Mouse (Mus musculus) lung, adult 10 weeks (tissue): ENCODE results near the gene Mrps35. TPM values are rescaled to one million over a fixed set of nuclear protein-coding genes. Genes with fewer than 3 reads are reported as not detected.

ENCODE experiments used
- polyA plus RNA-seq: library from polyadenylated mRNA; stranded (reverse); fragments of 350-450 nt; fragmentation: Illumina TruSeq; extraction: RNeasy Lipid Tissue Mini Kit (QIAGEN cat#74804); gene quantifications from one replicate; pipeline ENCODE4 v1.2.3, GENCODE M21; 2014; ENCODE audit warnings: low read depth, low replicate concordance; ENCODE audit not compliant: insufficient read depth

Gene Mrps35
- polyA plus RNA-seq, result 43.9 TPM

GRCm38 (mm10) chr6:147042291-147043290, at the start of gene Mrps35:
Gene Mrps35, plus strand, starts transcription at chr6:147042764.

GRCm38 (mm10) chr6:147032303-147032925, 10.2 kb upstream of the Mrps35 start, which contains the start of gene Rep15:
Gene Rep15, plus strand, starts transcription at chr6:147032584.

GRCm38 (mm10) chr6:147086594-147087225, 44.1 kb downstream of the Mrps35 start, which contains the start of gene Mansc4:
Gene Mansc4, minus strand, starts transcription at chr6:147087032.

GRCm38 (mm10) chr6:147091136-147092120, 48.9 kb downstream of the Mrps35 start, which contains the start of gene Klhl42:
Gene Klhl42, plus strand, starts transcription at chr6:147091379.

Other genes with a start within 250 kb of the Mrps35 start
- gene Arntl2, start 246.7 kb upstream of the Mrps35 start, polyA plus RNA-seq, result 0.34 TPM
- not detected for gene Smco2, start 192.7 kb upstream of the Mrps35 start, polyA plus RNA-seq
- gene Ppfibp1, start 154.3 kb upstream of the Mrps35 start, polyA plus RNA-seq, result 33.1 TPM
- gene 1700034J05Rik, start 88.3 kb upstream of the Mrps35 start, polyA plus RNA-seq, result not detected
- 0.83 TPM for gene Rep15, start 10.2 kb upstream of the Mrps35 start, polyA plus RNA-seq
- gene Mansc4, start 44.3 kb downstream of the Mrps35 start, polyA plus RNA-seq, result not detected
- 4.3 TPM for gene Klhl42, start 48.6 kb downstream of the Mrps35 start, polyA plus RNA-seq
- gene Pthlh, start 221.4 kb downstream of the Mrps35 start, polyA plus RNA-seq, result 1.1 TPM